Mouse (Mus musculus): Measurements from ENCODE around the gene Kremen1. TPM values are rescaled to one million over a fixed set of nuclear protein-coding genes. Genes with fewer than 3 reads are reported as not detected.

The Kremen1 gene
- total and polyA plus RNA-seq, 3 experiments = 5.0 to 11.8 (median 7.3) TPM

GRCm38 (mm10) chr11:5188170-5188569 lies 73.2 kb downstream of the Kremen1 start:
- H3K9me3 ChIP-seq (replicated peaks; ENCODE audit: low read length) = no peaks in the 10 kb centered on the region
- H3K4me2 ChIP-seq (ENCODE audit: insufficient read depth, low read depth, poor library complexity, severe bottlenecking) = no peak overlapping the region
- H3K27me3 ChIP-seq (replicated peaks) = no peaks in the 10 kb centered on the region
- H3K9ac ChIP-seq (ENCODE audit: insufficient read depth, low read depth) = no peak overlapping the region
- DNase-seq (ENCODE audit: extremely low read depth) = no peak
- in situ Hi-C loops (cut with MboI; ENCODE audit: low pct_ligation_motif_present, low pct_unique_long_range_greater_than_20kb, low sequenced_read_pairs) (loop anchor here (10.0 kb wide), 1 partner anchor 97 kb away; no protein-coding TSS in a partner anchor), dilution Hi-C loops (cut with MboI; ENCODE audit: extremely low pct_ligation_motif_present, extremely low pct_unique_long_range_greater_than_20kb, low sequenced_read_pairs) (no loop called here)
- no peak overlapping the region for H3K4me3 ChIP-seq (replicated peaks in 1 of 3; ENCODE audit: low read depth in 2 of 3, low read length in 2 of 3, poor library complexity in 1 of 3)
- no peaks in the 10 kb centered on the region for H3K36me3 ChIP-seq (replicated peaks in 1 of 2; ENCODE audit: control insufficient read depth in 1 of 2, insufficient read depth in 1 of 2, low read length in 1 of 2)
- H3K27ac ChIP-seq (ENCODE audit: insufficient read depth, low read depth) = no peak overlapping the region
- H3K79me2 ChIP-seq (replicated peaks; ENCODE audit: control insufficient read depth, extremely low read depth, insufficient read depth, poor library complexity, severe bottlenecking) = no peaks in the 10 kb centered on the region
- H3K4me1 ChIP-seq (ENCODE audit: control insufficient read depth in 1 of 2, insufficient read depth in 2 of 2) = peaks cover 0 to 5% of the 10 kb centered on the region in 2 experiments; a peak in 2 of 4 replicates
- no peak for TF ChIP-seq USF1 (IDR thresholded peaks at IDR 0.05; ENCODE audit: low read depth, low read length)
- TF ChIP-seq MAX (IDR thresholded peaks at IDR 0.05; ENCODE audit: low read length) = no peak
- TF ChIP-seq MYC (IDR thresholded peaks at IDR 0.05; ENCODE audit: low read depth, low read length) = no peak
- no peak for TF ChIP-seq SMC3 (IDR thresholded peaks at IDR 0.05; ENCODE audit: low read depth, low read length)
- no peak for TF ChIP-seq BHLHE40 (IDR thresholded peaks at IDR 0.05; ENCODE audit: low read depth, low read length)
- TF ChIP-seq ZNF384 (IDR thresholded peaks at IDR 0.05; ENCODE audit: low read depth, low read length) = no peak
- TF ChIP-seq E2F4 (IDR thresholded peaks at IDR 0.05; ENCODE audit: insufficient replicate concordance, low read depth, low read length) = no peak
- no peak for TF ChIP-seq EP300 (IDR thresholded peaks at IDR 0.05; ENCODE audit: low read length)
- TF ChIP-seq ETS1 (conservative IDR thresholded peaks at IDR 0.05; ENCODE audit: low read depth, low read length) = no peak
- TF ChIP-seq CHD2 (IDR thresholded peaks at IDR 0.05; ENCODE audit: low read length) = no peak

GRCm38 (mm10) chr11:5184832-5185231 lies 76.5 kb downstream of the Kremen1 start:
- in situ Hi-C loops (cut with MboI; ENCODE audit: low pct_ligation_motif_present, low pct_unique_long_range_greater_than_20kb, low sequenced_read_pairs) (loop anchor here (10.0 kb wide), 1 partner anchor 100 kb away; no protein-coding TSS in a partner anchor), dilution Hi-C loops (cut with MboI; ENCODE audit: extremely low pct_ligation_motif_present, extremely low pct_unique_long_range_greater_than_20kb, low sequenced_read_pairs) (no loop called here)
- Histone ChIP-seq H3K9me3 (replicated peaks; ENCODE audit: low read length) (no peaks in the 10 kb centered on the region), H3K9ac (ENCODE audit: insufficient read depth, low read depth) (no peak overlapping the region), H3K79me2 (replicated peaks; ENCODE audit: control insufficient read depth, extremely low read depth, insufficient read depth, poor library complexity, severe bottlenecking) (no peaks in the 10 kb centered on the region), H3K4me2 (ENCODE audit: insufficient read depth, low read depth, poor library complexity, severe bottlenecking) (no peak overlapping the region), H3K27me3 (replicated peaks) (no peaks in the 10 kb centered on the region), H3K4me1 (ENCODE audit: control insufficient read depth in 1 of 2, insufficient read depth in 2 of 2) (peaks cover 0 to 10% of the 10 kb centered on the region in 2 experiments; a peak in 3 of 4 replicates), H3K36me3 (replicated peaks in 1 of 2; ENCODE audit: control insufficient read depth in 1 of 2, insufficient read depth in 1 of 2, low read length in 1 of 2) (no peaks in the 10 kb centered on the region), H3K4me3 (replicated peaks in 1 of 3; ENCODE audit: low read depth in 2 of 3, low read length in 2 of 3, poor library complexity in 1 of 3) (no peak overlapping the region), H3K27ac (ENCODE audit: insufficient read depth, low read depth) (no peak overlapping the region)
- DNase-seq (ENCODE audit: extremely low read depth) = no peak
- TF ChIP-seq JUND (conservative IDR thresholded peaks at IDR 0.05; ENCODE audit: low read depth, low read length) = no peak
- TF ChIP-seq TBP (conservative IDR thresholded peaks at IDR 0.05; ENCODE audit: low read depth, low read length) = no peak
- no peak for TF ChIP-seq MAZ (IDR thresholded peaks at IDR 0.05; ENCODE audit: low read depth, low read length)
- TF ChIP-seq GABPA (IDR thresholded peaks at IDR 0.05; ENCODE audit: insufficient replicate concordance, low read depth, low read length) = no peak
- no peak for TF ChIP-seq SMC3 (IDR thresholded peaks at IDR 0.05; ENCODE audit: low read depth, low read length)
- TF ChIP-seq JUN (IDR thresholded peaks at IDR 0.05; ENCODE audit: insufficient read depth, low read depth, low read length) = no peak
- TF ChIP-seq USF2 (conservative IDR thresholded peaks at IDR 0.05; ENCODE audit: low read depth, low read length) = no peak
- no peak for TF ChIP-seq POLR2AphosphoS2 (IDR thresholded peaks at IDR 0.05; ENCODE audit: low read depth, low read length)
- no peak for TF ChIP-seq TCF12 (IDR thresholded peaks at IDR 0.05; ENCODE audit: low read depth, low read length)
- no peak for TF ChIP-seq PAX5 (IDR thresholded peaks at IDR 0.05; ENCODE audit: low read length)

Data from CH12.LX (cell line).